13 mouse cellular contexts compared by ENCODE assay signal in the genomic region with DNA sequence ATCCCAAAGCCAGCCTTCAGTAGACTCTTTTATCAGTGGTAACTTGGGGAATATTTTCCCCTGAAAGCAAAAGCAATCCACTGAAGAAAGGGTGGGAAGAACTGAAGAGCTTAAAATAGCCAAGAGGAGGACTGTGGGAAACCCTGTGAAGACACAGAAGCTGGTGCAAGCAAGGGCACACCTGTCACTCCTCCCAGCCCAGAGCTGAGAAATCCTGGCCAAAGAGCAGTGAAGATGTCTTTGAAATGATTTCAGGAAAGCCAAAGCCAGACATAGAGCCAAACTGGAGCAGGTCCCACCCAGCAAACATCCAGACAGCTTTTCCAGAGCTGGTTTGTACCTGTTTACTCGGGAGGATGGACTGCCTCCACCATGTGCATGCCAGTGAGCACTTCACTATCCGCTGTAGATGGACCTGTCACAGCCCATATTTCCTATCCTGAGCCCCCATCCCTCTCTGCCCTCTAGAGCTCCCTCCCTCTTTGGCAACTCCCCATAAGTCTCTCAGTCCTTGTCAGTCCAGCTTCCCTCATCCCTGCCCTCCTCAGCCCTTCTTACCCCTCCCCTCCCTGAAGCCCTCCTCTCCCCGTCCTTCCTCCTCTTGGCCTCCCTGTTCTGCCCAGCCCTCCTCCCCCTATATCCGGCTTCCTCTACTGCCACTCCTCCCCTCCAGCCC.
DNase-seq lines count a peak whose midpoint lies in the region; ATAC-seq and TF ChIP-seq lines count a peak whose summit lies in the region.
"Had no signal": no experiment of that assay in that cellular context is flagged by ENCODE, and none has a peak within 500 bp of the region (broad histone marks: within the 10 kb centered on the region; RNA-seq: fewer than 3 reads in every experiment).

No protein-coding gene starts in this region.

- H3K27me3 ChIP-seq in kidney, embryonic 14.5 days (ENCODE audit: control insufficient read depth, insufficient read depth, low read length), result no peaks in the 10 kb centered on the region
- H3K27me3 ChIP-seq in cerebellum, adult 2 months (ENCODE audit: control insufficient read depth, insufficient read depth, low read length), result no peaks in the 10 kb centered on the region

- H3K4me3 ChIP-seq in kidney, embryonic 14.5 days (ENCODE audit: low read length), result no peak overlapping the region
- no peak overlapping the region for H3K4me3 ChIP-seq in cerebellum, adult 2 months (replicated peaks; ENCODE audit: insufficient read depth, low read depth, low read length)
- H3K4me3 ChIP-seq: hindbrain, embryonic 10.5 days had no signal

- H3K4me1 ChIP-seq in kidney, embryonic 14.5 days (ENCODE audit: control insufficient read depth, insufficient read depth, low read length), result no peaks in the 10 kb centered on the region
- peaks cover 8% of the 10 kb centered on the region; the same call in 1 of the 2 replicates for H3K4me1 ChIP-seq in cerebellum, adult 2 months (ENCODE audit: control insufficient read depth, insufficient read depth, low read length)

- WGBS in kidney, embryonic 14.5 days, result 41% methylated on average over 4 of the region's 4 CpGs
- 43% methylated on average over 4 of the region's 4 CpGs for WGBS in cerebellum, adult 2 months

- H3K36me3 ChIP-seq in kidney, embryonic 14.5 days (ENCODE audit: control insufficient read depth, insufficient read depth, low read length), result no peaks in the 10 kb centered on the region
- H3K36me3 ChIP-seq: hindbrain, embryonic 10.5 days had no signal

- no peak overlapping the region for H3K4me2 ChIP-seq in kidney, embryonic 14.5 days (replicated peaks; ENCODE audit: low read depth, low read length)

- H3K9ac ChIP-seq in kidney, embryonic 14.5 days (ENCODE audit: low read depth, low read length), result no peak overlapping the region

- no peak for TF ChIP-seq CTCF in cerebellum, adult 2 months (IDR thresholded peaks at IDR 0.05; ENCODE audit: borderline replicate concordance, insufficient read depth, low read depth, low read length)

- H3K9me3 ChIP-seq in kidney, embryonic 14.5 days (ENCODE audit: control insufficient read depth, low read length), result no peaks in the 10 kb centered on the region
- H3K9me3 ChIP-seq: hindbrain, embryonic 10.5 days had no signal

- DNase-seq in kidney, postnatal 14 days, result no peak
- DNase-seq in brain, adult 2 months (ENCODE audit: low read depth, low spot score), result peak; percentile 59
- DNase-seq in cerebellum, adult 2 months, result peak; percentile 11 to 21
- peak; percentile 15 for DNase-seq in gastrocnemius, postnatal 14 days
- DNase-seq in adrenal gland, postnatal 25 days, result no peak
- no peak for DNase-seq in embryo, embryonic 10 days (ENCODE audit: low spot score)
- DNase-seq: adrenal gland, postnatal 14 days; kidney, adult 2 months; lung, postnatal 4 days; thymus, adult 2 months had no signal

- no peak overlapping the region for H3K27ac ChIP-seq in kidney, embryonic 14.5 days (ENCODE audit: low read depth, low read length)
- no peak overlapping the region for H3K27ac ChIP-seq in cerebellum, adult 2 months (ENCODE audit: insufficient read depth, low read length)
- H3K27ac ChIP-seq: hindbrain, embryonic 10.5 days had no signal

- intact Hi-C loops in gastrocnemius, postnatal 14 days (cut with DNase I; ENCODE audit: low total_unique reads), result no loop called here

- no peak for TF ChIP-seq POLR2A in cerebellum, adult 2 months (IDR thresholded peaks at IDR 0.05; ENCODE audit: borderline replicate concordance, insufficient read depth, low read length)

- ATAC-seq in kidney, embryonic 14.5 days (ENCODE audit: low FRiP score, low TSS enrichment), result 0 out of 2 replicates have a peak, but pooled peaks have one; percentile 49
- ATAC-seq: CD4-positive, CD25-positive, alpha-beta regulatory T cell, adult 4 months had no signal

Comparison
In these comparisons a context has a peak if more than half of its experiments do, and no peak if none do; other contexts are left out.
1. DNase-seq: peak in brain, adult 2 months (single experiment), cerebellum, adult 2 months (2 of 2) and gastrocnemius, postnatal 14 days (single experiment); none in kidney, postnatal 14 days (single experiment), adrenal gland, postnatal 25 days (single experiment) and embryo, embryonic 10 days (single experiment).